In genomic region chr9:49766634-49767033, GRCm38 (mm10) we compare ENCODE assay signal across 34 mouse cellular contexts.
"Had no signal": no experiment of that assay in that cellular context is flagged by ENCODE, and none has a peak within 500 bp of the region (broad histone marks: within the 10 kb centered on the region; RNA-seq: fewer than 3 reads in every experiment).

No protein-coding gene starts in this region.

- ATAC-seq: hindbrain, embryonic 16.5 days; hindbrain, postnatal 0 days; inflammation-experienced regulatory T-cells, adult 6 months; intestine, embryonic 15.5 days; intestine, embryonic 16.5 days; intestine, postnatal 0 days had no signal

- H3K4me3 ChIP-seq: heart, adult 2 months; heart, embryonic 10.5 days; heart, embryonic 12.5 days; heart, embryonic 13.5 days; heart, embryonic 15.5 days; hindbrain, embryonic 10.5 days; hindbrain, embryonic 12.5 days; hindbrain, embryonic 13.5 days; hindbrain, embryonic 15.5 days; intestine, embryonic 15.5 days; kidney, embryonic 15.5 days; layer of hippocampus, adult 2 months; left cerebral cortex, adult 2 months had no signal

- H3K27me3 ChIP-seq: heart, embryonic 12.5 days; heart, embryonic 13.5 days; heart, embryonic 15.5 days; hindbrain, embryonic 12.5 days; hindbrain, embryonic 13.5 days; hindbrain, embryonic 15.5 days; intestine, embryonic 15.5 days; kidney, embryonic 15.5 days had no signal

- H3K9me3 ChIP-seq: heart, embryonic 10.5 days; heart, embryonic 12.5 days; heart, embryonic 13.5 days; heart, embryonic 15.5 days; hindbrain, embryonic 10.5 days; hindbrain, embryonic 12.5 days; hindbrain, embryonic 13.5 days; hindbrain, embryonic 15.5 days; intestine, embryonic 15.5 days; kidney, embryonic 15.5 days had no signal

- DNase-seq: heart, adult 2 months; heart, postnatal 10 days; heart, postnatal 14 days; heart, postnatal 36 days; heart, postnatal 4 days; kidney, adult 11 months; kidney, adult 2 months; kidney, adult 9 months; kidney, postnatal 10 days; kidney, postnatal 14 days; kidney, postnatal 25 days; kidney, postnatal 36 days; kidney, postnatal 4 days; layer of hippocampus, adult 9-11 months; layer of hippocampus, postnatal 36 days had no signal

- H3K4me1 ChIP-seq: heart, embryonic 10.5 days; heart, embryonic 12.5 days; hindbrain, embryonic 10.5 days; intestine, embryonic 15.5 days had no signal

- H3K27ac ChIP-seq: heart, adult 2 months; heart, embryonic 10.5 days; heart, embryonic 13.5 days; heart, embryonic 15.5 days; hindbrain, embryonic 10.5 days; hindbrain, embryonic 12.5 days; hindbrain, embryonic 13.5 days; hindbrain, embryonic 14.5 days; hindbrain, embryonic 15.5 days; hindbrain, postnatal 0 days; intestine, embryonic 15.5 days; layer of hippocampus, adult 2 months; left cerebral cortex, adult 2 months had no signal

- H3K9ac ChIP-seq: heart, embryonic 12.5 days; heart, embryonic 13.5 days; heart, embryonic 15.5 days; hindbrain, embryonic 12.5 days; hindbrain, embryonic 13.5 days; hindbrain, embryonic 14.5 days; hindbrain, embryonic 15.5 days; intestine, embryonic 15.5 days; kidney, embryonic 15.5 days had no signal

- H3K4me2 ChIP-seq: heart, embryonic 11.5 days; heart, embryonic 12.5 days; heart, embryonic 13.5 days; heart, embryonic 15.5 days; hindbrain, embryonic 12.5 days; hindbrain, embryonic 13.5 days; hindbrain, embryonic 14.5 days; hindbrain, embryonic 15.5 days; intestine, embryonic 15.5 days; kidney, embryonic 15.5 days had no signal

- H3K36me3 ChIP-seq: heart, embryonic 10.5 days; heart, embryonic 12.5 days; heart, embryonic 13.5 days; heart, embryonic 15.5 days; hindbrain, embryonic 10.5 days; hindbrain, embryonic 12.5 days; hindbrain, embryonic 13.5 days; hindbrain, embryonic 15.5 days; intestine, embryonic 15.5 days; kidney, embryonic 15.5 days had no signal
